Mouse (Mus musculus) adrenal gland, adult 2 months (tissue): ENCODE data around the gene Leng8. TPM values are rescaled to one million over a fixed set of nuclear protein-coding genes. Genes with fewer than 3 reads are reported as not detected.

Experiments
- polyA plus RNA-seq: library from polyadenylated mRNA; depleted of rRNA; stranded (reverse); fragments of >200 nt; gene quantifications from 2 replicates; pipeline ENCODE4 v1.2.3, GENCODE M21; 2012; rRNA removed
- total RNA-seq, 2 experiments: library from RNA; stranded (reverse); gene quantifications; 2 replicates each; pipeline ENCODE4 v1.2.3; 2021

Gene Leng8
- total and polyA plus RNA-seq, 3 experiments: 80.7 to 516 (median 112) TPM

Other genes with a start within 250 kb of the Leng8 start
- under 1 TPM; 0.28 to 0.49 TPM for gene Gm14548, start 238.9 kb upstream of the Leng8 start, total RNA-seq
- gene Gm14548, start 238.9 kb upstream of the Leng8 start, polyA plus RNA-seq: 0.36 and 0.74 TPM in 2 replicates
- under 1 TPM; 0.38 to 0.49 TPM for gene Lilra6, start 221.5 kb upstream of the Leng8 start, total RNA-seq
- 0.24 and 0.33 TPM in 2 replicates for gene Lilra6, start 221.5 kb upstream of the Leng8 start, polyA plus RNA-seq
- 1 to 10 TPM; 2.1 to 4.6 TPM for gene Lair1, start 73.8 kb upstream of the Leng8 start, total RNA-seq
- gene Lair1, start 73.8 kb upstream of the Leng8 start, polyA plus RNA-seq: 3.0 and 3.8 TPM in 2 replicates
- gene Ttyh1, start 17.6 kb upstream of the Leng8 start, total RNA-seq: 1 to 10 TPM; 1.5 to 3.4 TPM
- 13.3 and 24.3 TPM in 2 replicates for gene Ttyh1, start 17.6 kb upstream of the Leng8 start, polyA plus RNA-seq
- gene Leng9, start 13.3 kb downstream of the Leng8 start, total RNA-seq: 1 to 10 TPM; 8.7 to 9.6 TPM
- gene Leng9, start 13.3 kb downstream of the Leng8 start, polyA plus RNA-seq: 13.4 and 14.8 TPM in 2 replicates
- 10 to 100 TPM; 26.1 to 36.9 TPM for gene Cdc42ep5, start 27.8 kb downstream of the Leng8 start, total RNA-seq
- gene Cdc42ep5, start 27.8 kb downstream of the Leng8 start, polyA plus RNA-seq: 108 and 143 TPM in 2 replicates
- gene Lilra5, start 100.7 kb downstream of the Leng8 start, total RNA-seq: 1 to 10 TPM; 3.0 to 4.7 TPM
- 0.39 and 0.49 TPM in 2 replicates for gene Lilra5, start 100.7 kb downstream of the Leng8 start, polyA plus RNA-seq
- under 1 TPM; 0.20 to 0.45 TPM for gene Ncr1, start 200.7 kb downstream of the Leng8 start, total RNA-seq
- gene Ncr1, start 200.7 kb downstream of the Leng8 start, polyA plus RNA-seq: not detected in 2 replicates